Mouse (Mus musculus) retina, postnatal 1 day (tissue): ENCODE data around the gene Trpm3.

Experiments
- DNase-seq: peaks from one replicate; pipeline ENCODE4 v3.0.0-alpha.2; 2012

The Trpm3 gene

GRCm38 (mm10) chr19:22518508-22518907, 379.7 kb downstream of the Trpm3 start:
- no peak for DNase-seq

- DNase-seq = no peak
Measured at GRCm38 (mm10) chr19:22527944-22528343, 389.1 kb downstream of the Trpm3 start.

- DNase-seq = no peak
Measured at GRCm38 (mm10) chr19:22542990-22543709, 404.3 kb downstream of the Trpm3 start.

- DNase-seq = peak; percentile 73
Measured at GRCm38 (mm10) chr19:22552179-22552578, 413.3 kb downstream of the Trpm3 start.

GRCm38 (mm10) chr19:22554421-22554941, 415.6 kb downstream of the Trpm3 start:
- peak; percentile 84 for DNase-seq

GRCm38 (mm10) chr19:22572396-22572795, 433.6 kb downstream of the Trpm3 start:
- peak; percentile 79 for DNase-seq

- DNase-seq = no peak
Measured at GRCm38 (mm10) chr19:22572849-22573248, 434.0 kb downstream of the Trpm3 start.

GRCm38 (mm10) chr19:22582120-22582745, 443.4 kb downstream of the Trpm3 start:
- DNase-seq = no peak

- no peak for DNase-seq
Measured at GRCm38 (mm10) chr19:22594492-22594891, 455.6 kb downstream of the Trpm3 start.

GRCm38 (mm10) chr19:22595246-22595645, 456.4 kb downstream of the Trpm3 start:
- DNase-seq = peak; percentile 89

- no peak for DNase-seq
Measured at GRCm38 (mm10) chr19:22596715-22597114, 457.9 kb downstream of the Trpm3 start.

GRCm38 (mm10) chr19:22604322-22604721, 465.5 kb downstream of the Trpm3 start:
- peak; percentile 67 for DNase-seq

- no peak for DNase-seq
Measured at GRCm38 (mm10) chr19:22607985-22608684, 469.3 kb downstream of the Trpm3 start.

GRCm38 (mm10) chr19:22611621-22612020, 472.8 kb downstream of the Trpm3 start:
- no peak for DNase-seq

- DNase-seq = no peak
Measured at GRCm38 (mm10) chr19:22615367-22615766, 476.5 kb downstream of the Trpm3 start.

- no peak for DNase-seq
Measured at GRCm38 (mm10) chr19:22624801-22625513, 486.1 kb downstream of the Trpm3 start.

GRCm38 (mm10) chr19:22628878-22629277, 490.0 kb downstream of the Trpm3 start:
- DNase-seq = no peak

- DNase-seq = peak; percentile 54
Measured at GRCm38 (mm10) chr19:22631316-22631715, 492.5 kb downstream of the Trpm3 start.

GRCm38 (mm10) chr19:22635635-22636034, 496.8 kb downstream of the Trpm3 start:
- DNase-seq = peak; percentile 15

- no peak for DNase-seq
Measured at GRCm38 (mm10) chr19:22637786-22638185, 498.9 kb downstream of the Trpm3 start.

GRCm38 (mm10) chr19:22638394-22638954, 499.6 kb downstream of the Trpm3 start:
- DNase-seq = no peak

- peak; percentile 70 for DNase-seq
Measured at GRCm38 (mm10) chr19:22642124-22642523, 503.3 kb downstream of the Trpm3 start.
